Mouse (Mus musculus) gastrocnemius, adult 2 months (tissue): ENCODE measurements around the gene Rad51d. TPM values are rescaled to one million over a fixed set of nuclear protein-coding genes. Genes with fewer than 3 reads are reported as not detected.
A peak's percentile ranks its signal among the peaks of the same experiment; 100 is the strongest.

Experiments used
- DNase-seq: peaks from one replicate; pipeline ENCODE4 v3.0.0; 2022
- H3K27ac ChIP-seq: fragments of 200-600 bp; 2 replicates; pipeline ENCODE4 v1.8.1; 2022; ENCODE audit warnings: mild to moderate bottlenecking
- H3K4me3 ChIP-seq: fragments of 200-600 bp; 2 replicates; pipeline ENCODE4 v1.8.1; 2022; ENCODE audit warnings: mild to moderate bottlenecking, moderate library complexity
- CTCF ChIP-seq: fragments of 200-600 bp; IDR thresholded peaks from 2 replicates; pipeline ENCODE4 v1.8.1; 2022; ENCODE audit warnings: antibody characterized with exemption, mild to moderate bottlenecking, moderate library complexity
- intact Hi-C: fragments of 180-260 bp; cut with DNase I; formaldehyde crosslinking; loops from one replicate; pipeline ENCODE4 v1.15.1; 2025
- total RNA-seq, 2 experiments: library from RNA; stranded (reverse); gene quantifications; 2 replicates each; pipeline ENCODE4 v1.2.3; 2021

Rad51d gene
- total RNA-seq, 2 experiments from 2014 or later, result 2.7 to 3.6 TPM

DNA sequence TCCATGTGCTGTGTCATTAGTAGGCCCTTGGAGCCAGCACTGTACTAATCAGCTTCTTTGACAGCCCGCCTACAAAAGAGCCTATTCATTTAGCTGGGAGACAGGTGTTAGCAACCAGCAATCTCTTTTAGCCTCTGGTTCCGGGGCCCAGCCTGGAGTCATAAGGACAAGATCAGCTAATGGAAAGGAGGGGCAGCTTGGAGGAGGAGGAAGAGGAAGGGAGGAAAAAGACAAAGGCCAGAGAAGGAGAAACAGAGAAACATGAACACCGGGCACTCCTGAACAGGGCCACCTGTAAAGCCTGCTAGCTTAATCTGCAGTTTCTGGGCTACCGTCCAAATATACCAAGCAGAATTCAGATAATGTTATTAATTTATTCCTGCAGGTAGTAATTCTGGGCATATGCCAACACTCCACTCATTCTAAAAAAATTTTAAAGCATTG lies 26.9 kb downstream of the Rad51d start:
- no peak for TF ChIP-seq CTCF
- no peak overlapping the region for H3K27ac ChIP-seq
- no peak for DNase-seq
- no peak overlapping the region for H3K4me3 ChIP-seq
- intact Hi-C loops, result no loop called here

- H3K4me3 ChIP-seq, result no peak overlapping the region
- no peak overlapping the region for H3K27ac ChIP-seq
- intact Hi-C loops, result no loop called here
- no peak for TF ChIP-seq CTCF
- DNase-seq, result no peak
These were observed 27.4 kb downstream of the Rad51d start for GRCm38 (mm10) chr11:82863059-82863458.

DNA sequence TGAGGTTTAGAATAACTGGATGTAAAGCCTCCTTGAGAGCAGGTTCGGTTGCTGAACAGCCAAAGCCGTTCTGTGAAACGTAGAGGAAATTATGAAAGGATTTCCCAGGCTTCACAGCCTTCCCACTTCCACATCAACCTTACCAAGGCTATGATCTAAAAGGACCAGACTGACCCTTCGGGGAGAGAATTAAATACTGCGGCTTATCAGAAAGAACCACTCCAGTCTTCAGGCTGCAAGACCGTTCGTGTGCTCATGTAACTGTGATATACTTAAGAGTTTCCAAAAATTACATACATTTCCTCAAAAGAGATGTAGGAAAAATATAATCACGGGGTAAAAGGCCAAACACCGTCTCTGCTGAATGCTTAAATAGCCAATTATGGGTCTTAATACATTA lies 27.8 kb downstream of the Rad51d start:
- Histone ChIP-seq H3K27ac (no peak overlapping the region), H3K4me3 (no peak overlapping the region)
- intact Hi-C loops, result no loop called here
- no peak for TF ChIP-seq CTCF
- DNase-seq, result no peak

GRCm38 (mm10) chr11:82861558-82861957 lies 28.9 kb downstream of the Rad51d start:
- H3K4me3 ChIP-seq, result no peak overlapping the region
- intact Hi-C loops, result no loop called here
- H3K27ac ChIP-seq, result peak overlapping the region; percentile 68
- no peak for TF ChIP-seq CTCF
- DNase-seq, result peak; percentile 59

DNA sequence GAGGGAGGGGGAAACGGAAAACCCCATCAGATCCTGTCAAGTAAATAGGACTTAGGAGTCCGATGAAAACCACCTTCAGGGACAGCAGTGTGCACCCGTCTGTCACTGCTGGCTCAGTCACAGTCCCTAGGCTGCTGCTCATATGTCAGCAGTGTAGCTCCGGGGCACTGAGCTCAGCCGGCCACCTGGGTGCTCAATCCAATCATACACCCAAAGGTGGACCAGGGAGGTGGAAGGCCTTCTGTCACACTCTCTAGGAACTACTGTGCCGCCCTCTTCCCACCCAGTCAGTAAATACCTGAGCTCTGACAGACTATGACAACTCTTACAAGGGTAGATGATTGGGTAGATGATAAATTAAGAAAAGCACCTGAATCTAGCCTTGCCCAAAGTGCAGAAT lies 29.7 kb downstream of the Rad51d start:
- intact Hi-C loops, result no loop called here
- Histone ChIP-seq H3K4me3 (no peak overlapping the region), H3K27ac (no peak overlapping the region; the same call in 1 of the 2 replicates)
- no peak for TF ChIP-seq CTCF
- no peak for DNase-seq

DNA sequence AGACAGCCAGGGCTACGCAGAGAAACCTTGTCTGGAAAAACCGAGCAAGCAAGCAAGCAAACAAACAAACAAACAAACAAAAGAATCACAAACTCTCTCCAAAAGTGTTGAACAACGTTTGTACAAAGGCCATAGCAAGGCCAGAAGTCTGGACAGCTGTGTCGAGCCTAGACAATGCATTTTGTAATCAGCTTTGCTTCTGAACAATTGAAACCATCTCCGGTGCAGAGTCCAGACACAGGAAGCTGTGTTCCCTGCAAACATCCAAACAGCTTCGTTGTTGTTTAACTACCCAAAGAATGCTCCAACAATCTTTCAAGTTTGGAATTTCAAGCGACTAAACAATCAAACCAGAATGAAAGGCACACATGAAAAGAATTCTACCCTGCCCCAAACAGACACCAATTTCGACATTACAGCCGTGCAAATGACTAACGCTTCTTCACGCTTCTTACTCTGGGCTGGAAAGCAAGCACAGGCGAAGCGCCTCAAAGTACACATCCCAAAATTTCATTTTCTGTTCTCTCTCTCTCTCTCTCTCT lies 33.0 kb downstream of the Rad51d start:
- intact Hi-C loops, result loop anchor here (5.0 kb wide), 1 partner anchor 35 kb away; no protein-coding TSS in a partner anchor
- Histone ChIP-seq H3K27ac (peak overlapping the region; percentile 70), H3K4me3 (no peak overlapping the region)
- no peak for TF ChIP-seq CTCF
- no peak for DNase-seq

- Histone ChIP-seq H3K4me3 (no peak overlapping the region), H3K27ac (no peak overlapping the region)
- TF ChIP-seq CTCF, result no peak
- intact Hi-C loops, result loop anchor here (5.0 kb wide), 1 partner anchor 34 kb away; no protein-coding TSS in a partner anchor
- peak; percentile 33 for DNase-seq
These were observed 34.4 kb downstream of the Rad51d start for GRCm38 (mm10) chr11:82856032-82856431.

- Histone ChIP-seq H3K4me3 (no peak overlapping the region), H3K27ac (no peak overlapping the region)
- no peak for TF ChIP-seq CTCF
- no peak for DNase-seq
- intact Hi-C loops, result loop anchor here (5.0 kb wide), 1 partner anchor 33 kb away; no protein-coding TSS in a partner anchor
These were observed 35.0 kb downstream of the Rad51d start for GRCm38 (mm10) chr11:82855327-82855973.

GRCm38 (mm10) chr11:82854111-82854510 lies 36.3 kb downstream of the Rad51d start:
- intact Hi-C loops, result no loop called here

DNA sequence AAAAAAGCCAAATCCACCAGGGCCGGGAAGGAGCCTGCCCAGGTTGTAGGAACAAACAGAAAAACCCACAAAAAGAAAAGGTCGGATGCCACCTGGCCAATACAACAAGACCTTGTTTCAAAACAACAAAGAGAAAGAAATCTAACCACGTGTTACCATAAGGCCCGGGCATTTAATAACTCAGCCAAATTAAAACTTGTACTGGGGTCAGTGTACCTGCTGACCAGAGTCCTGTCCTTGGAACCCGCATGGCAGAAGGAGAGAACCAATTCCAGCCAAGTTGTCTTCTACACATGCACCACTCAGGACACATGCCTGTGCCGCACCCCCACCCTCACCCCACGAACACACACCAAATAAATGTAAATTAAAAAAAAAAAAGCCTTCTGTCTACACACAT lies 37.5 kb downstream of the Rad51d start:
- intact Hi-C loops, result no loop called here
- H3K27ac ChIP-seq, result no peak overlapping the region
- no peak overlapping the region for H3K4me3 ChIP-seq
- DNase-seq, result no peak
- no peak for TF ChIP-seq CTCF

More at GRCm38 (mm10) chr11:82854111-82854510, 36.3 kb downstream of the Rad51d start:
- no peak for DNase-seq
- no peak overlapping the region for H3K27ac ChIP-seq
- H3K4me3 ChIP-seq, result no peak overlapping the region
- TF ChIP-seq CTCF, result no peak

- TF ChIP-seq CTCF, result no peak
- DNase-seq, result no peak
- Histone ChIP-seq H3K4me3 (no peak overlapping the region), H3K27ac (no peak overlapping the region)
- intact Hi-C loops, result no loop called here
These were observed 37.9 kb downstream of the Rad51d start for GRCm38 (mm10) chr11:82852540-82852939.

DNA sequence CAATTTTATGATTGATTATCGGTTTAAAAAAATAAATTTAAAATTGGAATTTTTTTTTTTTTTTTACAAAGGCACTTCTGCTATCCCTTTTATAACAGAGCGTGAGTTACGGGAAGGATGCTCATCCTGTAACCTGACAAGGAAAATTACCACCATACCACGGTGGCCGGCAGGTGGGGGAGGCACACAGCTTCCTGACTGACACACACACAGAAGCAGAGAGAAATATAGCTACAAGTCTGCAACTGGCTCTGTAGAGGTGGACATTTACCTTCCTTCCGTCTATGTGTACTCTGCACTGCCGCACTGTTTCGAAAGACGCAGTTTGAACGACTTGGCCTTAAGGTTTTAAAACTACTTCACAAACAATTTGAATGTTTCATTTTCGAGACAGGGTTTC lies 38.3 kb downstream of the Rad51d start:
- intact Hi-C loops, result no loop called here
- H3K27ac ChIP-seq, result no peak overlapping the region
- no peak for TF ChIP-seq CTCF
- no peak overlapping the region for H3K4me3 ChIP-seq
- DNase-seq, result no peak

- DNase-seq, result no peak
- Histone ChIP-seq H3K27ac (no peak overlapping the region), H3K4me3 (no peak overlapping the region)
- no peak for TF ChIP-seq CTCF
- intact Hi-C loops, result no loop called here
These were observed 40.2 kb downstream of the Rad51d start for GRCm38 (mm10) chr11:82850259-82850658.

- peak overlapping the region; percentile 6; the same call in 1 of the 2 replicates for H3K27ac ChIP-seq
- no peak for TF ChIP-seq CTCF
- intact Hi-C loops, result no loop called here
These were observed 42.8 kb downstream of the Rad51d start for GRCm38 (mm10) chr11:82847571-82848000.

More at GRCm38 (mm10) chr11:82847571-82848000, 42.8 kb downstream of the Rad51d start:
- DNase-seq, result no peak
- no peak overlapping the region for H3K4me3 ChIP-seq
